Mouse (Mus musculus): Measurements from ENCODE around the gene Tmod1.

Tmod1 gene

GRCm38 (mm10) chr4:46038892-46039751 lies at the start of gene Tmod1:
Gene Tmod1, plus strand, starts transcription at chr4:46038935.
- DNase-seq (ENCODE audit: low spot score in 2 of 2), result peak; percentile 54 to 61

DNA sequence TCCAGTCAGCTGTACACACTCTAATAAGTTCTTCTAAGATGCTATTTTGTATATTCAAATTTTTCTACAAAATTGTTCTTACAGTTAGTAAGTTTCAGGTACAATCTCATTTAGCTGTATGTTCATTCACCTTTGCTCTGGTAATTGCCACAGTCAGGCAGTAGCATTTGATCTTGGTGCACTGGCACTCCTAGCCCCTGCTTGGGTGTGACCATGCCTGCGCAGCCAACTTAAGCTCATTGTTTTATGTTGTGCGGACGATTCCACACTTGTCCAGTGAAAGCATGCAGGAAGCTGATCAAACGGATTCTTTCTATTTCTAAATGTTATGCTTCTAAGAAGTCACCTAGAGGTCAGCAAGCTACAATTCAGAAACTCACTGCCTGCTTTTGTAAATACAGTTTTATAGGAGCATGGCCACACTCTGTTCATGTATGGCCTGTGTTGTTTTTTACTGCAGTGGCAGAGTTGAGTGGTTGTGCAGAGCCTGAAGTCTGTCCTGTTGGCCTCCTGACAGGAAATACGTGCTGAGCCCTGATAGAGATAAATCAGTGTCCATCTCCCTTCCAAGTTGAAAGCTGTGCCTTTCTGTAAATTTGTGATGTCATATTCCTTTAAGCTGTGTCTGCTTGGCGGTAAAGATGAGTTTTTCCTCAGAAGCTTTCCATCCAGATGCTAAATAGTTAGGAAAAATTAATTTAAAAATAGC lies 48.2 kb upstream of the Tmod1 start:
- DNase-seq (ENCODE audit: low spot score in 2 of 2), result no peak

DNA sequence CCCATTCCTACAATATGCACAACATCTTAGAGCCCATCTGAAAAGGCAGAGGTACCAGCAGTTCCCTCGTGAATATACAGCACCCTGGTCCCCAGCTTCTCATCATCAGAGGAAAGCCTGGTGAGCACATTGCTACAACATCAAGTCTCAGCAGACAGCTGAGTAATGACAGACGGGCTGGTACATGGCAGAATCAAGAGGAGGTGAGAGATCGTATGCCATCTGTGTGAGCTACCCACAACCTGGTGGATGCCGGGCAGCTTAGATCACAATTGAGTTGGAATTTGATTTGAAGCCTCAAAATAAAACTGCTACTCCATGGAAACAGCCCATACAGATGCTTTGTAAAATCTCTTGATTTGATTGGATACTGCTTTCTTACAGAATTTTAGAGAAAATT lies 40.2 kb upstream of the Tmod1 start:
- DNase-seq (ENCODE audit: low spot score in 2 of 2), result no peak

DNA sequence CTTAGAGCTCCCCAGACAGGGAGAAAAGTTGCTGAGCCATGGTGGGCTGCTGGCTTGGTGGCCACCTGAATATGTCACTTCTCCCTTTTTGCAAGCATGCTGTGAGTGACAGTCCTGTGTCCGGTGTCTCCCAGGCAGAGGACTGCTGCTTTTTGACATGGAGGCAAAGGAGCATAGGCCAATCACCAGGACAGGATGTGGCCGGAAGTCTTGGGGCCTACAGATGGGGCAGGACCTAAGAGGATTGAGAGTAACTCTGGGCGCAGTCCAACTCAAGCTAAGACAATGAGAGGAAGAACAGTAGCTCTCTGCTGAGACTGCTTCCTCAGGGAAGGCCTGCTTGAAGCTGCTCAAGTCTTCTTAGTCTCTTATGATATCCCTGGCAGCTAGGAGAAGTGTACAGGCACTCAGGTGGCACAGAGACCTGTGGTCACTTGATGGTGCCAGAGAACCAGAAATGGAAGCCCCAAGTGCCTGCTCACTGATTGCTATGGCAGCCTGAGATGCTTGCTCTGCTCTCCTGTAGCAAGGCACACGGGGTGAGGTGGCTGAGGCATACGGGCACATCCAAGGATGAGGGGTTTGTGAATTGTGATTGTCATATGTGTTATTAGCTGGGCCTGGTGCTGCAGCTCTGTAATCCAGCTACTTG lies 30.5 kb upstream of the Tmod1 start:
- no peak for DNase-seq (ENCODE audit: low spot score in 2 of 2)

DNA sequence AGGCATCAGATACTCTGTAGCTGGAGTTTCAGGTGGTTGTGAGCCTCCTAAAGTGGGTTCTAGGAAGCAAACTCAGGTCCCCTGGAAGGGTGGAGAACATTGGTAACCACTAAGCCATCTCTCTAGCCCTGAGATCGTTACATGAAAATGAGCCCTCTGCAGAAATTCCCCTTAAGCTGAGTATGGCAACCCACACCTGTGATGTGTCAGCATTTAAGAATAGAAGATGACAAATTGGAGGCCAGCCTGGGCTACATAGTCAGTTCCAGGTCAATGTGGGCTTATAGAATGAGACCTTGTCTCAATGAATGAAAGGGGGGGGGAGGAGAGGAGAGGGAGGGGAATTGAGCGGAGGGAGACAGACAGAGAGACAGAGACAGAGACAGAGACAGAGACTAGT lies 27.0 kb upstream of the Tmod1 start:
- DNase-seq (ENCODE audit: low spot score in 2 of 2), result no peak

GRCm38 (mm10) chr4:46015605-46016004 lies 23.1 kb upstream of the Tmod1 start:
- no peak for DNase-seq (ENCODE audit: low spot score in 2 of 2)

DNA sequence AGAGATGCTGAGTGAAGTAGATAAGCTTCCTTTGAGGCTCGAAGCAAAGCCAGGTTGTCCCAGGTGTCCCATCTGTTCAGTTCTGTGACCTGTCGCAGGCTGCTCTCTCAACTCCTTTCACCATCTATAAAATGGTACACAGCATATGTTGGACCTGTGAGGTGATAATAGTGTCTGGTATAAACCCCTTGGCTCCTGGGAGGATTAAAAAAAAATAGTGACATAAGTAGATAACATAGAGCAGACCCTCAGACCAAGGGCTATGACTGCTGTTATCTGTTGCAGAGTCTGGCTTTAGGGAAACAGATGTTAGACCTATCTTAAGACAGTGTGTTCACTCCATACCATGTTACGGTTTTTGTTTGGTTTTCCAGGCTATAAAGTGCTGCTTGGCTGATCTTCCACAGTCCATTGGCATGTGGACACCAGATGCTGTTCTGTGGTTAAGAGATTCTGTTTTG lies 15.7 kb upstream of the Tmod1 start:
- DNase-seq (ENCODE audit: low spot score in 2 of 2), result no peak

DNA sequence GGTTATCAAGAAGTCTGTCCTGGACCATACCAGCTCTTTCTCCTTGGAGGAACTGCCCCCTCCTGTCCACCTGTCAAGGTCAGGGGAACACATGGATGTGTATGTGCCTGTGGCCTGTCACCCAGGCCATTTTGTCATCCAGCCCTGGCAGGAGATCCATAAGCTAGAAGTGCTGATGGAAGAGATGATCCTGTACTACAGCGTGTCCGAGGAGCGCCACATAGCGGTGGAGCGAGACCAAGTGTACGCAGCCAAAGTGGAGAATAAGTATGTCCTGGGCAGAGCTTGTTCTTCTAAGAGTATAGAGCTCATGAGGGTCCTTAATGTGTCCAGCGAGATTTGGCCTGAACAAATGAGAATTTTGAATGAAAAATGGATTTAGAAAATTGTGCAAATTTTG lies 12.8 kb upstream of the Tmod1 start:
- DNase-seq (ENCODE audit: low spot score in 2 of 2), result no peak

- no peak for DNase-seq (ENCODE audit: low spot score in 2 of 2)
Measured at GRCm38 (mm10) chr4:46028224-46028623, 10.5 kb upstream of the Tmod1 start.

- DNase-seq (ENCODE audit: low spot score in 2 of 2), result no peak
Measured at GRCm38 (mm10) chr4:46028781-46029180, 10.0 kb upstream of the Tmod1 start.

DNA sequence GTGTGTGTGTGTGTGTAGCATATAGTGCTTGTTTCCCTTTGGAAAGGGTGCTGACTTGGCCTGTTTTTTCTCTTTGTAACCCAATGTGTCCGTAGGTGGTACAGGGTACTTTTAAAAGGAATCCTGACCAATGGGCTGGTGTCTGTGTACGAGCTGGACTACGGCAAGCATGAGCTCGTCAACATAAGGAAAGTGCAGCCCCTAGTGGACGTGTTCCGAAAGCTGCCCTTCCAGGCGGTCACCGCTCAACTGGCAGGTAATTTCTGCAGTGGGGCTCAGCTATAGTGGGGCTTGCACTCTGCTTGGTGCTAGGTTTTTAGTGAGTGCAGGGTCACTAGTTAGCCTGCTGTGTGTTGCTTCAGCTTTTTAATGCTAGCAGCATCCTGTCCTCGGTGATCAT lies 9.2 kb upstream of the Tmod1 start:
- DNase-seq (ENCODE audit: low spot score in 2 of 2), result no peak

DNA sequence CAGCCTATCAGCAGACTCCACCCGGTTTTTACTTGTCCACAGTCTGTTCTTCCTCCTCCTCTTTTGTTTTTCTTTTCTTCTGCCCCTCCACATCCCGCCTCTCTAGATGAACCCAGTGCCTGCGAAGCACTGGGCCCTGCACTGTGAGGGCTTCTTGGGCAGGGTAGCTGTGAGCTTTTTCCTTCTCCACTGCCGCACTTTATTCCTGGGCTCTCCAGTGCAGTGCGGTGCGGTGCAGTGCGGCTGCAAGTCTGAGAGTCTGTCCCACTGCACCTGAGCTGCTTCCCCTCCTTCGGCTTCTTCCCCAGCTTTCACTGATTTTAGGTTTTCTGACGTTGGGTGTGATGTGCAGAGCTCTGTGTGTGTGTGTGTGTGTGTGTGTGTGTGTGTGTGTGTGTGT lies 6.3 kb upstream of the Tmod1 start:
- DNase-seq (ENCODE audit: low spot score in 2 of 2), result no peak

GRCm38 (mm10) chr4:46033197-46033596 lies 5.5 kb upstream of the Tmod1 start:
- DNase-seq (ENCODE audit: low spot score in 2 of 2), result no peak

GRCm38 (mm10) chr4:46038591-46038891 lies 194 bp upstream of the Tmod1 start:
- no peak for DNase-seq (ENCODE audit: low spot score in 2 of 2)

GRCm38 (mm10) chr4:46039899-46040298 lies 1.2 kb downstream of the Tmod1 start:
- DNase-seq (ENCODE audit: low spot score in 2 of 2), result peak in 1 of 2 experiments; percentile 27

DNA sequence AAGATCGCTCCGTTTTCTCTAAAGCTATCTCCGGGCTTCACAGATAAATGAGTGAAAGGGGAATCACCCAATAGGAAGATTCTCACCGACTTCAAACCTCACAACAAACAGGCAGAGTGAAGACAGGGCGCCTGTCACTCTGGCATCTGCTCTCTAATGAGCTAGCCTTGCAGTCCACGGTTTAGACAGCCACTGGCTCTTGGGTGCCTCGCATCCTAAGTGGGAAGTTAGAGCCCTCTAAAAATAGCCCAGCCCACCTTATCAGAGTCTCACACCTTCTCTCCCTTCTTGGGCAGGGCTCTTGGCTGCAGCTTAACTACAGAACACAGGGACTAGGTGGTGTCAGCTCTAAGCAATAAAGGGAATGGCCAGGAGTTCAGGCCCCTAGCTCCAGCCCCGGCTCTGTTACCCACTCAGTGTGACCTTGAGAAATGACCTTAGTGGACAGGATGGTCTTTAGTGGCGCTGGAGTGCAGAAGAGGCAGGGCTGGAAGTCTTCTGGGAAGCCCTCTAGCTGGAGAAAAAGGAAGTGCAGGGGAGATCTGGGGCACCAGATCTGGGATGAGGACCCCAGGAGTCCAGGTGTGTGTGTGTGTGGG lies 2.0 kb downstream of the Tmod1 start:
- peak; percentile 65 to 80 for DNase-seq (ENCODE audit: low spot score in 2 of 2)

- no peak for DNase-seq (ENCODE audit: low spot score in 2 of 2)
Measured at GRCm38 (mm10) chr4:46041761-46042504, 3.2 kb downstream of the Tmod1 start.

GRCm38 (mm10) chr4:46042505-46042850 lies 3.7 kb downstream of the Tmod1 start:
- DNase-seq (ENCODE audit: low spot score in 2 of 2), result no peak

GRCm38 (mm10) chr4:46043361-46043760 lies 4.6 kb downstream of the Tmod1 start:
- DNase-seq (ENCODE audit: low spot score in 2 of 2), result no peak

GRCm38 (mm10) chr4:46047971-46048370 lies 9.2 kb downstream of the Tmod1 start:
- no peak for DNase-seq (ENCODE audit: low spot score in 2 of 2)

DNA sequence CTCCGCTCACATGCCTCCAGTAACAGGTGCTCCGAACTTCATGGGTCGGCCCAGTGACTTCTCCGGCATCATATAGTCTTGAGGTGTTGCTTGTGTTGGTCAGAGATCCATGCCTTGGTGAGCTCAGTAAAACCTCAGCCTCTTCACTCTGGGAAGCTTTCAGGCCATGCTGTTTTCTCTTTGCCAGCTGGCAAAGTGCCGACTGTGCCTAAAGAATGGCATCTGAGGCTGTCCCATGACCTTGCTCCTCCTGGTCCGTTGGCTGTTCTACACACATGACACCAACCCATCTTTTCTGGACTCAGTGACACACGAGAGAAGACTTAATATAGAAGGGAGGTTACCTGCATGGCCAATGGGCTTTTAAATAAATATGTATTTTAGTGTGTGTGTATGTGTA lies 9.7 kb downstream of the Tmod1 start:
- DNase-seq (ENCODE audit: low spot score in 2 of 2), result no peak
